Mouse (Mus musculus) heart, embryonic 16.5 days (tissue): ENCODE results near the gene Lcn10. TPM values are rescaled to one million over a fixed set of nuclear protein-coding genes. Genes with fewer than 3 reads are reported as not detected.
"Not testable (repeated sequence)": the region's sequence is repeated elsewhere in the genome, so short reads cannot be mapped to it uniquely, and the experiment has no call there.

ENCODE experiments used
- ATAC-seq: fragments of 200-750 bp; cut with Nextera tagmentation; replicated peaks from 2 replicates; pipeline ENCODE4 v1.8.0; 2017; ENCODE audit warnings: moderate number of reproducible peaks; ENCODE audit not compliant: insufficient read depth, low FRiP score; ENCODE audit errors: extremely low read depth
- H3K27ac ChIP-seq: fragments of 300-500 bp; sonication (generic); 2 replicates; pipeline ENCODE4 v1.5.1; 2014; ENCODE audit warnings: mild to moderate bottlenecking, low read length, control low read depth, moderate library complexity
- H3K27me3 ChIP-seq: fragments of 300-500 bp; sonication (generic); 2 replicates; pipeline ENCODE4 v1.6.1; 2014; ENCODE audit warnings: low read length, mixed read lengths; ENCODE audit not compliant: control insufficient read depth, insufficient read depth
- H3K36me3 ChIP-seq: fragments of 300-500 bp; sonication (generic); 2 replicates; pipeline ENCODE4 v1.6.1; 2014; ENCODE audit not compliant: control insufficient read depth, insufficient read depth
- H3K4me1 ChIP-seq: fragments of 300-500 bp; sonication (generic); 2 replicates; pipeline ENCODE4 v1.6.1; 2014; ENCODE audit warnings: low read length, mixed read lengths; ENCODE audit not compliant: control insufficient read depth, insufficient read depth
- H3K4me2 ChIP-seq: fragments of 300-500 bp; sonication (generic); 2 replicates; pipeline ENCODE4 v1.6.1; 2014; ENCODE audit warnings: low read depth, mild to moderate bottlenecking, control low read depth, low read length
- H3K4me3 ChIP-seq: fragments of 300-500 bp; sonication (generic); 2 replicates; pipeline ENCODE4 v1.5.1; 2014; ENCODE audit warnings: mild to moderate bottlenecking, control low read depth, low read length
- H3K9ac ChIP-seq: fragments of 300-500 bp; sonication (generic); 2 replicates; pipeline ENCODE4 v1.6.1; 2014; ENCODE audit warnings: low read length, control low read depth
- H3K9me3 ChIP-seq: fragments of 300-500 bp; sonication (generic); replicated peaks from 2 replicates; pipeline ENCODE4 v1.6.1; 2016; ENCODE audit warnings: low read length; ENCODE audit not compliant: control insufficient read depth
- WGBS: fragments of 180-500 bp; shearing (Covaris S2); extraction: QIAGEN DNeasy Blood & Tissue Kit; methylation state at CpG from one replicate; pipeline ENCODE4 v1.1.7; 2014; 5-methylcytosine and 5-hydroxymethylcytosine counted together
- polyA plus RNA-seq: library from polyadenylated mRNA; unstranded; fragments of >200 nt; fragmentation: Nextera tagmentation; extraction: Ambion mirVana; gene quantifications from 2 replicates; pipeline ENCODE4 v1.2.1, GENCODE M21; 2015

Gene Lcn10
- polyA plus RNA-seq, 1 experiment from 2014 or later, result not detected

DNA sequence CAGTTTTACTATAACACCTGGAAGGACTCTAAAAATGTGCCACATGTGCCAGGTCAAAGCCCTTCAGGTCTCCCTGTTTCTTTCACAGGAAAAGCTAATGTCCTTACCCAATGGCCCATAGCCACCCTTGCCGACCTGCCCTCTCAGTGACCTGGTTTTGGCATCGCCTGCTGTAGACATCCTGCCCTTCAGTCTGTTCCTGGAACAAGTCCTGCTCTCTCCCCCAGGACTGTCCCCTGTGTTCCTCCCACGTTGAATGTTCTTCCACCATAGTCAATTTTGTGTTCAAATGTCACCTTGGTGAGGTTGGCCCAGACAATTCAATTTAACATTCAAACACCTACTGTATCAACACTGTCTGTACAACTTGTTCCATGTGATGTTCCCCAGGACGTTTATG, 14.4 kb downstream of the Lcn10 start:
- Histone ChIP-seq H3K9me3 (no peaks in the 10 kb centered on the region), H3K9ac (no peak overlapping the region), H3K27me3 (no peaks in the 10 kb centered on the region; the same call in 1 of the 2 replicates), H3K4me2 (no peak overlapping the region), H3K4me3 (no peak overlapping the region), H3K27ac (no peak overlapping the region), H3K4me1 (no peaks in the 10 kb centered on the region), H3K36me3 (no peaks in the 10 kb centered on the region)
- 51% methylated on average over 4 of the region's 4 CpGs for WGBS
- ATAC-seq, result no peak

DNA sequence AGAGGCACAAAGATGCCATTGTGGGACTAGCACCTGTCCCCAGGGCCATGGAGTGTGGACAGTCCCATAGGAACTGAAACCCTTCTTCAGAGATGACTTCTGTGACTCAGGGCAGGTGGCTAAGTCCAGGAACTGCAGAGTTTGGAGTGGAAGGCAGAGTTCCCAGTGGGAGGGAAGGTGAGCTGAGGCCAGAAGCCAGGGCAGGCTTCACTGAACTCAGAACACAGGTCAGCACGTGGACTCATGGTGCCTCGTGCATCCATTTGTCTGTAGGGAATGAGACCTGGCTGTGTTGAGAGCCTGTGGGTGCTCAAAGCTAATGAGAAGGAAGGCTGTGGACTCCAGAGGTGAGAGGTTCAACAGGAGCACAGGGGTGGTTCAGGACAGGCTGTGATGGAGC, 16.2 kb downstream of the Lcn10 start:
- H3K27ac ChIP-seq, result no peak overlapping the region
- no peaks in the 10 kb centered on the region for H3K36me3 ChIP-seq
- no peak for ATAC-seq
- H3K27me3 ChIP-seq, result no peaks in the 10 kb centered on the region; the same call in 1 of the 2 replicates
- H3K9ac ChIP-seq, result no peak overlapping the region
- 82% methylated on average over 2 of the region's 2 CpGs for WGBS
- no peak overlapping the region for H3K4me2 ChIP-seq
- H3K4me3 ChIP-seq, result no peak overlapping the region
- no peaks in the 10 kb centered on the region for H3K9me3 ChIP-seq
- H3K4me1 ChIP-seq, result no peaks in the 10 kb centered on the region

- H3K9ac ChIP-seq, H3K4me3 ChIP-seq, H3K27ac ChIP-seq, H3K27me3 ChIP-seq, H3K4me1 ChIP-seq, ATAC-seq, H3K4me2 ChIP-seq, H3K36me3 ChIP-seq, H3K9me3 ChIP-seq: not testable (repeated sequence)
- 70% methylated on average over 3 of the region's 3 CpGs for WGBS
These were observed 17.2 kb downstream of the Lcn10 start, which contains the start of gene Obp2a for GRCm38 (mm10) chr2:25699743-25700142. Obp2a (plus strand) TSS chr2:25700043.

DNA sequence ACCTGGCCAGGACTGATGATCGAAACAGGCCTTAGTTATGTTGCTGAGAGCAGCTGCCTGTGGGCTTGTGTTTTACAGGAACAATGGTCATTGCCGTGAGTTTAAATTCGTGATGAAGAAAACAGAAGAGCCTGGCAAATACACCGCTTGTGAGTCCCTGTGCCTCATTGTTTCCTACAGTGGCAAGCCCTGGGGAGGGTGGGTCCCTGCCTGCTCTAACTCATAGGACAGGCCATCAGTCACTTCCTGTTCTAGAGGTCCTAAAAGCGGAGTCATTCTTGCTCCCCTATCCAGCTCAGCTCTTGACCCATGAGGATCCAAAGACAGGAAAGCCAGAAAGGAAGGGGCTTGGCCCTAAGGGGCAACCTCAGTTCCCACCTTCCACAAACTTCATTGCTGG, 18.5 kb downstream of the Lcn10 start:
- WGBS, result 63% methylated on average over 5 of the region's 5 CpGs
- Histone ChIP-seq H3K27me3 (no peaks in the 10 kb centered on the region; the same call in 1 of the 2 replicates), H3K9me3 (no peaks in the 10 kb centered on the region), H3K27ac (no peak overlapping the region), H3K36me3 (no peaks in the 10 kb centered on the region), H3K4me2 (no peak overlapping the region), H3K9ac (no peak overlapping the region), H3K4me1 (no peaks in the 10 kb centered on the region), H3K4me3 (no peak overlapping the region)
- ATAC-seq, result no peak

- H3K9ac ChIP-seq, result no peak overlapping the region
- WGBS, result 34% methylated on average over 4 of the region's 4 CpGs
- no peak for ATAC-seq
These were observed 21.2 kb downstream of the Lcn10 start for GRCm38 (mm10) chr2:25703706-25704105.

GRCm38 (mm10) chr2:25706643-25707481, 24.3 kb downstream of the Lcn10 start, which contains the start of gene Bmyc:
Bmyc (plus strand) TSS chr2:25706739.
- Histone ChIP-seq H3K9ac (peak within 1 kb of the TSS; percentile 86), H3K4me1 (peaks cover 6% of the 10 kb centered on the region; the same call in 1 of the 2 replicates), H3K36me3 (no peaks in the 10 kb centered on the region), H3K9me3 (no peaks in the 10 kb centered on the region), H3K27ac (peak within 1 kb of the TSS; percentile 64), H3K27me3 (no peaks in the 10 kb centered on the region), H3K4me2 (peak within 1 kb of the TSS; percentile 99), H3K4me3 (peak within 1 kb of the TSS; percentile 87)
- peak; percentile 92 for ATAC-seq
- under 1% methylated on average over 78 of the region's 78 CpGs for WGBS

More at GRCm38 (mm10) chr2:25703706-25704105, 21.2 kb downstream of the Lcn10 start:
- H3K4me1 ChIP-seq, result peaks cover 6% of the 10 kb centered on the region; the same call in 1 of the 2 replicates
- no peaks in the 10 kb centered on the region for H3K36me3 ChIP-seq
- no peak overlapping the region for H3K4me2 ChIP-seq
- no peaks in the 10 kb centered on the region for H3K9me3 ChIP-seq
- no peak overlapping the region for H3K4me3 ChIP-seq
- no peak overlapping the region for H3K27ac ChIP-seq
- no peaks in the 10 kb centered on the region for H3K27me3 ChIP-seq

DNA sequence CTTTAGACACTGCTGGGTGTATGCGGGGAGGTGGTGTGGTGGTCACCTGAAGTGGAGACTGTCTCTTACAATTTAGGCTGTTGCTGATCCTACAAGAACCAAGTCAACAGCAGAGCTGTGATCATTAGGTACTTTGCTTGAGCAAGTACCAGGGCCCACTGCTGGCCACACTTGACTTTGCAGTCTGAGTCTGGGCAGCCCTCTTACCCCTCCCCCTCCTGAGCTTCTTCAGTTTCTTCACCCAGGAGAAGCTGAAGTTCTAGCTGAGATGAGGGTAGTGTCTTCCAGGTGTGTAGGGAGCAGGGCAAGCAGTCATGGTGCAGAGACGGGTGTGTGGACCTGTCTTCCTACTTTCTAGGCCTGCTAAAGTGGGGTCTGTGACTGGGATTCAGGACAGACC, 25.6 kb downstream of the Lcn10 start:
- Histone ChIP-seq H3K36me3 (no peaks in the 10 kb centered on the region), H3K27ac (no peak overlapping the region), H3K9me3 (no peaks in the 10 kb centered on the region), H3K4me1 (peaks cover 6% of the 10 kb centered on the region; the same call in 1 of the 2 replicates), H3K27me3 (no peaks in the 10 kb centered on the region), H3K4me3 (no peak overlapping the region), H3K4me2 (no peak overlapping the region), H3K9ac (no peak overlapping the region)
- ATAC-seq, result no peak
- WGBS, result 56% methylated on average over 2 of the region's 2 CpGs

- H3K4me3 ChIP-seq, H3K9me3 ChIP-seq, H3K27ac ChIP-seq, ATAC-seq, H3K36me3 ChIP-seq, H3K9ac ChIP-seq, H3K4me2 ChIP-seq, H3K4me1 ChIP-seq, H3K27me3 ChIP-seq: not testable (repeated sequence)
- WGBS, result 80% methylated on average over 1 of the region's 1 CpGs
These were observed 26.5 kb downstream of the Lcn10 start for GRCm38 (mm10) chr2:25709056-25709455.

DNA sequence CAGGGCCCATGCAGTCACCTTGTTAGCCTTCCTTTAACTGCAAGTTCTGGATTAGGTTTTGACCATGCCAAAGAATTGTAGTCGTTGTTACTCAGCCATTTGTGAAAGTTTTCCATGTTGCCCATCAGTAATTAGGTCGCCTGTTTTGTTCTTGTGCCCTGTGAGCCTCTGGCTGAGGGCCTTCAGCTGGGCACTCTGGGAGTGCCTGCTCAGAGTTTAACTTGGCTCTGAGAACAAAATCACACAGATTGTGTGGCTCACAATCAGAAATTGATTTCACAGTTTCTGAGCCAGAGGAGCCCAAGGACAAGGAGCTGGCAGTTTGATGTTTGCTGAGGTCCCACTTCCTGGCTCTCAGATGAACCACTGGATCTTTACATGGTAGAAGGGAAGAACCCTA, 27.3 kb downstream of the Lcn10 start:
- not testable (repeated sequence) for H3K9ac ChIP-seq, H3K4me1 ChIP-seq, H3K27ac ChIP-seq, H3K9me3 ChIP-seq, ATAC-seq, H3K4me2 ChIP-seq, H3K27me3 ChIP-seq, H3K4me3 ChIP-seq, H3K36me3 ChIP-seq
- WGBS, result 76% methylated on average over 2 of the region's 2 CpGs
